Mouse (Mus musculus) spleen, adult 2 months (tissue): Measurements from ENCODE around the gene Fdx1l.

ENCODE experiments used
- CTCF ChIP-seq: fragments of 200-500 bp; IDR thresholded peaks from 2 replicates; pipeline ENCODE4 v1.5.1; 2011; ENCODE audit warnings: mild to moderate bottlenecking, inconsistent platforms; ENCODE audit not compliant: insufficient read depth, insufficient read length, insufficient replicate concordance; ENCODE audit errors: extremely low read depth
- POLR2A ChIP-seq: fragments of 200-500 bp; IDR thresholded peaks from 2 replicates; pipeline ENCODE4 v1.6.1; 2011; ENCODE audit warnings: low read depth, low read length, inconsistent platforms

- TF ChIP-seq POLR2A = no peak
- TF ChIP-seq CTCF = no peak
Measured at GRCm38 (mm10) chr9:21027774-21028290, 45.6 kb downstream of the Fdx1l start.
